Mouse (Mus musculus): ENCODE data around the gene Slit3. TPM values are rescaled to one million over a fixed set of nuclear protein-coding genes. Genes with fewer than 3 reads are reported as not detected.

The Slit3 gene
- total and polyA plus RNA-seq, 3 experiments: not detected

DNA sequence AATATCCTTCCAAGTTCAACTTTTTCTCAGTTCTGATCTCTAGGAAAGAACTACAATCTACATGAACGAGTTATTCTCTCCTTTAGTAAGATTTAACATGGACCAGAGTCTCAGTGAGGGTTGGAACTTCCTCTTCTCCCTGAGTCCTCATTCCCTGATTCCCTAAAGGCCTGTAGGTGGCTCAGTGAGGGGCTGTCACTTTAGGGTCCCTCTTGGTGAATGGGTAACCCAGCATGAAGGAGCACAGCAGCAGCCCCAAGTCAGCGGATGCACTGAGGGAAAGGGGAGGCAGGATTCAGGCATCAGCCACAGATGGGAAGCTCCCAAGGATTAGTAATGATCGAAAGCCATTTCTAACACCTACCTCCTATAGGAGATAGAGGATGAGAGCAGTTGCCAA is 4.6 kb upstream of the Slit3 start:
- no peaks in the 10 kb centered on the region for H3K4me1 ChIP-seq (ENCODE audit: control insufficient read depth in 1 of 2, insufficient read depth in 2 of 2, low read length in 2 of 2)
- H3K27ac ChIP-seq (ENCODE audit: control insufficient read depth, low read depth, low read length): no peak overlapping the region
- H3K79me2 ChIP-seq (ENCODE audit: control insufficient read depth, insufficient read depth, low read length, poor library complexity): no peaks in the 10 kb centered on the region
- H3K36me3 ChIP-seq (ENCODE audit: control insufficient read depth in 1 of 2, insufficient read depth in 2 of 2, low read length in 2 of 2): no peaks in the 10 kb centered on the region
- no peaks in the 10 kb centered on the region for H3K27me3 ChIP-seq (ENCODE audit: control insufficient read depth in 1 of 2, insufficient read depth in 2 of 2, low read length in 2 of 2)
- DNase-seq (ENCODE audit: low read depth, low spot score): no peak
- no peaks in the 10 kb centered on the region for H3K9me3 ChIP-seq (replicated peaks; ENCODE audit: insufficient read depth, low read length)
- TF ChIP-seq MAX (IDR thresholded peaks at IDR 0.05; ENCODE audit: low read length) (no peak), HCFC1 (IDR thresholded peaks at IDR 0.05; ENCODE audit: low read depth, low read length) (no peak), TBP (IDR thresholded peaks at IDR 0.05; ENCODE audit: low read depth, low read length) (no peak), POLR2A (IDR thresholded peaks at IDR 0.05; ENCODE audit: control insufficient read depth in 1 of 2, insufficient read depth in 1 of 2, low read depth in 1 of 2, low read length in 2 of 2, poor library complexity in 1 of 2) (no peak), CHD1 (IDR thresholded peaks at IDR 0.05; ENCODE audit: low read depth, low read length) (no peak), BHLHE40 (IDR thresholded peaks at IDR 0.05; ENCODE audit: borderline replicate concordance, low read depth, low read length) (no peak), NELFE (IDR thresholded peaks at IDR 0.05; ENCODE audit: low read depth, low read length) (no peak), KAT2A (conservative IDR thresholded peaks at IDR 0.05; ENCODE audit: low read depth, low read length) (no peak), ELF1 (IDR thresholded peaks at IDR 0.05; ENCODE audit: low read depth, low read length) (no peak), CTCF (IDR thresholded peaks at IDR 0.05 in 2 of 3, conservative IDR thresholded peaks at IDR 0.05 in 1 of 3; ENCODE audit: control insufficient read depth in 1 of 3, insufficient read depth in 1 of 3, low read depth in 2 of 3, low read length in 3 of 3, poor library complexity in 1 of 3, severe bottlenecking in 1 of 3) (no peak), ZMIZ1 (IDR thresholded peaks at IDR 0.05; ENCODE audit: low read depth, low read length) (no peak), POLR2AphosphoS2 (IDR thresholded peaks at IDR 0.05; ENCODE audit: low read length) (no peak), POLR2AphosphoS5 (IDR thresholded peaks at IDR 0.05; ENCODE audit: borderline replicate concordance, low read depth, low read length) (no peak), ZKSCAN1 (IDR thresholded peaks at IDR 0.05; ENCODE audit: low read depth, low read length) (no peak), TAL1 (IDR thresholded peaks at IDR 0.05; ENCODE audit: low read length) (no peak), ETS1 (IDR thresholded peaks at IDR 0.05; ENCODE audit: low read depth, low read length) (no peak), SMC3 (IDR thresholded peaks at IDR 0.05; ENCODE audit: low read depth, low read length) (no peak), MAFK (IDR thresholded peaks at IDR 0.05; ENCODE audit: borderline replicate concordance, low read depth, low read length) (no peak), USF2 (IDR thresholded peaks at IDR 0.05; ENCODE audit: borderline replicate concordance in 1 of 2, insufficient read depth in 1 of 2, low read depth in 1 of 2, low read length in 2 of 2) (no peak)
- no peak overlapping the region for H3K9ac ChIP-seq (ENCODE audit: control insufficient read depth, low read depth, low read length, poor library complexity, severe bottlenecking)
- H3K4me3 ChIP-seq (ENCODE audit: control insufficient read depth in 1 of 2, insufficient read depth in 1 of 2, low read depth in 2 of 2, low read length in 2 of 2): no peak overlapping the region

DNA sequence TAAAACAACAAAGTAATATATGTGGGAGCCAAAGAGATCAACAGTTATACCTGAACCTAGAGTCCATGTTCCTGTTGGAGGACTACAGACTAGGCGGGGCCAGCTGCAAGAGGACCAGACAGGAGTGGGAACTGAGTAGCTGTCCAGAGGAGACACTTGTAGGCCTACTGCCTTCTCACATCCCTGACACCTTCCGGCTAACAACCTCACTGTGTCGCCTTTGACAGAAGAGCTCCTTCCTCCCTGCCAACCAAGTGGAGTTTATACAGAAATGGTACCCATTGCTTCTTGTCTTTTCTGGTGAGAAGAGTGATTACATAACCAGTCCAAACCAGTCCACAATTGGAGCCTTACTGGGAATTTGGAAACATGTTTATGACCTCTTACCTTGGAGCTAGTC is 3.2 kb upstream of the Slit3 start:
- Histone ChIP-seq H3K9me3 (replicated peaks; ENCODE audit: insufficient read depth, low read length) (no peaks in the 10 kb centered on the region), H3K36me3 (ENCODE audit: control insufficient read depth in 1 of 2, insufficient read depth in 2 of 2, low read length in 2 of 2) (no peaks in the 10 kb centered on the region), H3K4me3 (ENCODE audit: control insufficient read depth in 1 of 2, insufficient read depth in 1 of 2, low read depth in 2 of 2, low read length in 2 of 2) (no peak overlapping the region), H3K27me3 (ENCODE audit: control insufficient read depth in 1 of 2, insufficient read depth in 2 of 2, low read length in 2 of 2) (no peaks in the 10 kb centered on the region), H3K79me2 (ENCODE audit: control insufficient read depth, insufficient read depth, low read length, poor library complexity) (no peaks in the 10 kb centered on the region), H3K27ac (ENCODE audit: control insufficient read depth, low read depth, low read length) (no peak overlapping the region), H3K4me1 (ENCODE audit: control insufficient read depth in 1 of 2, insufficient read depth in 2 of 2, low read length in 2 of 2) (no peaks in the 10 kb centered on the region), H3K9ac (ENCODE audit: control insufficient read depth, low read depth, low read length, poor library complexity, severe bottlenecking) (no peak overlapping the region)
- no peak for TF ChIP-seq TBP (IDR thresholded peaks at IDR 0.05; ENCODE audit: low read depth, low read length)
- DNase-seq (ENCODE audit: low read depth, low spot score): no peak

Measured in MEL (cell line).